Mouse (Mus musculus) erythroblast, embryonic 14.5 days (primary cell): ENCODE measurements around the gene Pde8b.

Source experiments
- GATA1 ChIP-seq: IDR thresholded peaks from 2 replicates; pipeline ENCODE4 v1.6.1; 2012; ENCODE audit warnings: low read length, inconsistent platforms, mixed read lengths
- TAL1 ChIP-seq: IDR thresholded peaks from 3 replicates; pipeline ENCODE4 v1.6.1; 2012; ENCODE audit warnings: low read length, inconsistent platforms, mixed read lengths

GRCm38 (mm10) chr13:95249511-95250456 is at the start of gene Pde8b:
- TF ChIP-seq TAL1: no peak
- no peak for TF ChIP-seq GATA1
